In the genomic region with DNA sequence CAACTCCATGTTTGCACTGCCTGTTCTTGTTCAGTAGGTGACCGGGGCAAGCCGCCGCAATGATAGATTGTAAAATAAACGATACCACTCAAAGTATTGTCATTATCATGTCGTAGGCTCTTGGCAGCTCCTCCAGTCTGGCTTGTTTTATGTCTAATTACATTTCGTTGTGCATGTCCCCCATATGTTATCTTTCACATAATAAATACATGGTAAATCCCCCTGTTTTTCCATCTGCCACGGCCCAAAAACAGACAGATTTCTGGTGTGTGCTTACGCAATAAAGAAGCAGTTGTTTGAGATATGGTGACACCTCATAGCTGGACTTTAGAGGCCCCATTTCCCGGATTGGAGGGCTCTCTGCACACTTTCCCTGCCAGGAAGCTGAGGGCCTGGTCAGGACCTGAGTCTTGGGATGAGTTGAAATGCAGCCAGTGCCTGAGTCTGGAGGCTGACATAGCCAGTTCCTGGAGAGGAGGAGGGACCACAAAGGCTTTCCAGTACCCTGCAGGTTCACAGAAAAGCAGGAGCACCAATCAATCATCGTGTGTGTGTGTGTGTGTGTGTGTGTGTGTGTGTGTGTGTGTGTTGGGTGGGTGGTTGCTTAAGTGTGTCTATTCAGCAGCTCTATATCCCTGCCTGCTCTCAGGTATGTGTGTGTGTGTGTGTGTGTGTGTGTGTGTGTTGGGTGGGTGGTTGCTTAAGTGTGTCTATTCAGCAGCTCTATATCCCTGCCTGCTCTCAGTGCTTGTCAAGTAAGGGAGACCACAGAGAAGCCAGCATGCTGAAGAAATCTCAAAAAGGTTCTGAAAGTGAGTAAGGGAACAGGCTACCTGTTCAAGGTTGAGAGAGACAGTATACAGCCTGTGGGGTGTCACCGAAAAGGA, we compare ENCODE assay signal across 23 mouse cellular contexts. TPM values are rescaled to one million over a fixed set of nuclear protein-coding genes. Genes with fewer than 3 reads are reported as not detected.
DNase-seq lines count a peak whose midpoint lies in the region; ATAC-seq and TF ChIP-seq lines count a peak whose summit lies in the region.
"Had no signal": no experiment of that assay in that cellular context is flagged by ENCODE, and none has a peak within 500 bp of the region (broad histone marks: within the 10 kb centered on the region; RNA-seq: fewer than 3 reads in every experiment).

No protein-coding gene starts in this region.

- no peak for TF ChIP-seq CTCF in lung, postnatal 0 days (IDR thresholded peaks at IDR 0.05)

- TF ChIP-seq POLR2A in limb, embryonic 14.5 days (IDR thresholded peaks at IDR 0.05; ENCODE audit: borderline replicate concordance, extremely low read depth, insufficient read depth, insufficient read length) = no peak

- no peak for ATAC-seq in limb, embryonic 14.5 days (ENCODE audit: low FRiP score, low read depth)
- ATAC-seq in lung, postnatal 0 days = peak; percentile 95
- peak; percentile 34; the same call in 1 of the 2 replicates for ATAC-seq in stomach, embryonic 15.5 days (ENCODE audit: insufficient read depth, low FRiP score, low read depth)

- no peaks in the 10 kb centered on the region for H3K27me3 ChIP-seq in limb, embryonic 14.5 days (ENCODE audit: control insufficient read depth, insufficient read depth, low read length)
- H3K27me3 ChIP-seq in limb, embryonic 10.5 days (ENCODE audit: low read depth, poor library complexity, severe bottlenecking) = no peaks in the 10 kb centered on the region
- H3K27me3 ChIP-seq in lung, postnatal 0 days (replicated peaks; ENCODE audit: insufficient read depth, low read length) = no peaks in the 10 kb centered on the region
- no peaks in the 10 kb centered on the region for H3K27me3 ChIP-seq in stomach, embryonic 15.5 days (replicated peaks)
- H3K27me3 ChIP-seq: hindbrain, embryonic 13.5 days; liver, embryonic 13.5 days had no signal

- DNase-seq in cerebellum, postnatal 14 days = peak; percentile 43 to 45
- DNase-seq in cerebellum, postnatal 4 days (ENCODE audit: low spot score in 2 of 2) = no peak
- DNase-seq in limb, embryonic 14.5 days (ENCODE audit: low spot score) = peak; percentile 22
- DNase-seq in limb, embryonic 10.5 days (ENCODE audit: low spot score) = no peak
- peak; percentile 92 for DNase-seq in lung, postnatal 0 days (ENCODE audit: low spot score)
- DNase-seq in left cerebral cortex, postnatal 10 days (ENCODE audit: extremely low spot score in 1 of 2, low spot score in 2 of 2) = no peak
- DNase-seq in kidney, postnatal 14 days = no peak
- DNase-seq: adrenal gland, postnatal 10 days; cerebellum, adult 8-10 months; heart, postnatal 14 days; kidney, adult 18-20 months; kidney, postnatal 36 days; left cerebral cortex, postnatal 4 days; liver, embryonic 13.5 days; midbrain, embryonic 14.5 days had no signal

- no peak overlapping the region for H3K4me2 ChIP-seq in limb, embryonic 14.5 days (replicated peaks; ENCODE audit: low read depth, low read length, severe bottlenecking)
- H3K4me2 ChIP-seq in lung, postnatal 0 days (replicated peaks; ENCODE audit: low read depth, low read length) = no peak overlapping the region
- no peak overlapping the region for H3K4me2 ChIP-seq in stomach, embryonic 15.5 days
- H3K4me2 ChIP-seq: heart, embryonic 11.5 days; hindbrain, embryonic 13.5 days; liver, embryonic 13.5 days had no signal

- peak; percentile 91 for TF ChIP-seq EP300 in lung, postnatal 0 days (IDR thresholded peaks at IDR 0.05)

- no peak overlapping the region for H3K9ac ChIP-seq in limb, embryonic 14.5 days (ENCODE audit: low read depth, low read length, severe bottlenecking)
- H3K9ac ChIP-seq in lung, postnatal 0 days (replicated peaks; ENCODE audit: low read depth) = no peak overlapping the region
- no peak overlapping the region for H3K9ac ChIP-seq in stomach, embryonic 15.5 days
- H3K9ac ChIP-seq: hindbrain, embryonic 13.5 days; liver, embryonic 13.5 days had no signal

- WGBS in limb, embryonic 14.5 days = 56% methylated on average over 11 of the region's 11 CpGs
- 60% methylated on average over 11 of the region's 11 CpGs for WGBS in limb, embryonic 10.5 days
- WGBS in lung, postnatal 0 days = 32% methylated on average over 11 of the region's 11 CpGs
- WGBS in stomach, embryonic 15.5 days = 36% methylated on average over 11 of the region's 11 CpGs

- H3K27ac ChIP-seq in limb, embryonic 14.5 days (replicated peaks; ENCODE audit: low read depth, low read length) = no peak overlapping the region
- H3K27ac ChIP-seq in limb, embryonic 10.5 days = no peak overlapping the region
- no peak overlapping the region for H3K27ac ChIP-seq in lung, postnatal 0 days (ENCODE audit: low read length)
- H3K27ac ChIP-seq in stomach, embryonic 15.5 days = no peak overlapping the region
- H3K27ac ChIP-seq: hindbrain, embryonic 13.5 days; liver, embryonic 13.5 days had no signal

- no peaks in the 10 kb centered on the region for H3K36me3 ChIP-seq in limb, embryonic 14.5 days (ENCODE audit: control insufficient read depth, insufficient read depth, low read length)
- no peaks in the 10 kb centered on the region for H3K36me3 ChIP-seq in limb, embryonic 10.5 days
- no peaks in the 10 kb centered on the region for H3K36me3 ChIP-seq in lung, postnatal 0 days (ENCODE audit: insufficient read depth, low read length)
- H3K36me3 ChIP-seq in stomach, embryonic 15.5 days = no peaks in the 10 kb centered on the region
- H3K36me3 ChIP-seq: hindbrain, embryonic 13.5 days; liver, embryonic 13.5 days had no signal

- intact Hi-C loops in left cerebral cortex, postnatal 10 days (cut with DNase I) = no loop called here

- no peaks in the 10 kb centered on the region for H3K4me1 ChIP-seq in limb, embryonic 14.5 days (ENCODE audit: control insufficient read depth, insufficient read depth, low read length)
- H3K4me1 ChIP-seq in limb, embryonic 10.5 days = no peaks in the 10 kb centered on the region
- H3K4me1 ChIP-seq in lung, postnatal 0 days (ENCODE audit: insufficient read depth, low read depth, low read length) = no peaks in the 10 kb centered on the region
- no peaks in the 10 kb centered on the region for H3K4me1 ChIP-seq in stomach, embryonic 15.5 days
- H3K4me1 ChIP-seq: liver, embryonic 13.5 days had no signal

- H3K9me3 ChIP-seq in limb, embryonic 14.5 days (ENCODE audit: control insufficient read depth, low read length) = no peaks in the 10 kb centered on the region
- no peaks in the 10 kb centered on the region; the same call in 1 of the 2 replicates for H3K9me3 ChIP-seq in limb, embryonic 10.5 days (replicated peaks)
- no peaks in the 10 kb centered on the region for H3K9me3 ChIP-seq in lung, postnatal 0 days (ENCODE audit: low read length)
- H3K9me3 ChIP-seq in stomach, embryonic 15.5 days = no peaks in the 10 kb centered on the region
- H3K9me3 ChIP-seq: liver, embryonic 13.5 days had no signal

- no peak overlapping the region for H3K4me3 ChIP-seq in limb, embryonic 14.5 days (replicated peaks; ENCODE audit: low read length)
- H3K4me3 ChIP-seq in limb, embryonic 10.5 days = no peak overlapping the region
- H3K4me3 ChIP-seq in lung, postnatal 0 days (ENCODE audit: low read depth, low read length) = no peak overlapping the region
- no peak overlapping the region for H3K4me3 ChIP-seq in stomach, embryonic 15.5 days (replicated peaks)
- H3K4me3 ChIP-seq: hindbrain, embryonic 13.5 days; liver, embryonic 13.5 days; myocyte had no signal

RNA-seq across cellular contexts. Expression of gene Neurog3, which starts 56.4 kb away (rescaled TPM):
- polyA plus RNA-seq in limb, embryonic 14.5 days (2012; rRNA removed) = not detected in 2 replicates
- not detected in 2 replicates for polyA plus RNA-seq in limb, embryonic 14.5 days (2014; fragmentation: Nextera tagmentation; extraction: Ambion mirVana)
- not detected in 2 replicates for polyA plus RNA-seq in limb, embryonic 10.5 days (2016; fragmentation: Nextera tagmentation; extraction: Ambion mirVana)
- polyA plus RNA-seq in lung, postnatal 0 days (2015; fragmentation: Nextera tagmentation; extraction: Ambion mirVana) = not detected in 2 replicates
- polyA plus RNA-seq in stomach, embryonic 15.5 days (2015; fragmentation: Nextera tagmentation; extraction: Ambion mirVana) = 8.3 and 11.5 TPM in 2 replicates
- total RNA-seq in left cerebral cortex, postnatal 10 days (2021) = not detected
- total RNA-seq: adrenal gland, postnatal 10 days; gastrocnemius, postnatal 4 days; heart, postnatal 14 days; layer of hippocampus, postnatal 25 days; left cerebral cortex, postnatal 4 days; megakaryocyte, adult 5-6 weeks; MEL had no signal
- polyA plus RNA-seq: liver, embryonic 13.5 days; midbrain, embryonic 14.5 days; myocyte had no signal

Comparison
In these comparisons a context has a peak if more than half of its experiments do, and no peak if none do; other contexts are left out.
1. DNase-seq: peak in cerebellum, postnatal 14 days (2 of 2), limb, embryonic 14.5 days (single experiment) and lung, postnatal 0 days (single experiment); none in cerebellum, postnatal 4 days (0 of 2), limb, embryonic 10.5 days (single experiment), left cerebral cortex, postnatal 10 days (0 of 2) and kidney, postnatal 14 days (single experiment).